Mouse (Mus musculus): ENCODE results near the gene Postn. TPM values are rescaled to one million over a fixed set of nuclear protein-coding genes. Genes with fewer than 3 reads are reported as not detected.

Postn gene
- 100 to 1,000 TPM; 455 to 513 TPM for total RNA-seq (2021)

- intact Hi-C loops (cut with DNase I), result loop anchor here (5.0 kb wide), 2 partner anchors 76 to 116 kb away; no protein-coding TSS in a partner anchor
- peak; percentile 71 to 76 for DNase-seq
Observed at GRCm38 (mm10) chr3:54360897-54361296, at the start of gene Postn. TSS of gene Postn (plus strand) at chr3:54361109.

- DNase-seq, result peak; percentile 10 to 36
- intact Hi-C loops (cut with DNase I), result loop anchor here (2.0 to 10.0 kb wide), 3 partner anchors 159 to 577 kb away; partner anchors contain the start of genes Trpc4 and Ufm1
Observed at GRCm38 (mm10) chr3:54314055-54314454, 46.9 kb upstream of the Postn start.

- DNase-seq, result peak; percentile 79 to 88
- intact Hi-C loops (cut with DNase I), result loop anchor here (1.0 to 10.0 kb wide), 3 partner anchors 320 to 462 kb away; no protein-coding TSS in a partner anchor
Observed at GRCm38 (mm10) chr3:54352891-54353652, 7.8 kb upstream of the Postn start.

GRCm38 (mm10) chr3:54357561-54357960 lies 3.3 kb upstream of the Postn start:
- intact Hi-C loops (cut with DNase I), result loop anchor here (1.0 to 10.0 kb wide), 2 partner anchors 315 to 457 kb away; no protein-coding TSS in a partner anchor
- peak in 1 of 2 experiments; percentile 36 for DNase-seq

GRCm38 (mm10) chr3:54358463-54359189 lies 2.3 kb upstream of the Postn start:
- peak; percentile 70 to 72 for DNase-seq
- intact Hi-C loops (cut with DNase I), result loop anchor here (10.0 kb wide), 1 partner anchor 456 kb away; no protein-coding TSS in a partner anchor

- no peak for DNase-seq
- intact Hi-C loops (cut with DNase I), result loop anchor here (5.0 kb wide), 2 partner anchors 76 to 116 kb away; no protein-coding TSS in a partner anchor
Observed at GRCm38 (mm10) chr3:54361656-54362055, 747 bp downstream of the Postn start.

GRCm38 (mm10) chr3:54371015-54371414 lies 10.1 kb downstream of the Postn start:
- intact Hi-C loops (cut with DNase I), result no loop called here
- peak; percentile 32 to 40 for DNase-seq

GRCm38 (mm10) chr3:54372625-54373024 lies 11.7 kb downstream of the Postn start:
- intact Hi-C loops (cut with DNase I), result no loop called here
- no peak for DNase-seq

GRCm38 (mm10) chr3:54376014-54376413 lies 15.1 kb downstream of the Postn start:
- DNase-seq, result no peak
- intact Hi-C loops (cut with DNase I), result no loop called here

GRCm38 (mm10) chr3:54377647-54378046 lies 16.7 kb downstream of the Postn start:
- DNase-seq, result no peak
- intact Hi-C loops (cut with DNase I), result no loop called here

GRCm38 (mm10) chr3:54378135-54378534 lies 17.2 kb downstream of the Postn start:
- intact Hi-C loops (cut with DNase I), result no loop called here
- DNase-seq, result no peak

GRCm38 (mm10) chr3:54379981-54380380 lies 19.1 kb downstream of the Postn start:
- intact Hi-C loops (cut with DNase I), result no loop called here
- no peak for DNase-seq

GRCm38 (mm10) chr3:54399321-54399720 lies 38.4 kb downstream of the Postn start:
- intact Hi-C loops (cut with DNase I), result no loop called here

GRCm38 (mm10) chr3:54399911-54400310 lies 39.0 kb downstream of the Postn start:
- no peak for DNase-seq
- intact Hi-C loops (cut with DNase I), result no loop called here

More at GRCm38 (mm10) chr3:54399321-54399720, 38.4 kb downstream of the Postn start:
- DNase-seq, result no peak

- intact Hi-C loops (cut with DNase I), result no loop called here
- DNase-seq, result peak; percentile 19 to 30
Observed at GRCm38 (mm10) chr3:54400617-54401016, 39.7 kb downstream of the Postn start.

GRCm38 (mm10) chr3:54401706-54402105 lies 40.8 kb downstream of the Postn start:
- intact Hi-C loops (cut with DNase I), result no loop called here
- no peak for DNase-seq

- intact Hi-C loops (cut with DNase I), result no loop called here
- no peak for DNase-seq
Observed at GRCm38 (mm10) chr3:54403791-54404190, 42.9 kb downstream of the Postn start.

- intact Hi-C loops (cut with DNase I), result no loop called here
- no peak for DNase-seq
Observed at GRCm38 (mm10) chr3:54406567-54406966, 45.7 kb downstream of the Postn start.

- intact Hi-C loops (cut with DNase I), result no loop called here
- peak; percentile 55 to 69 for DNase-seq
Observed at GRCm38 (mm10) chr3:54411052-54411451, 50.1 kb downstream of the Postn start.

GRCm38 (mm10) chr3:54412885-54413583 lies 52.1 kb downstream of the Postn start:
- DNase-seq, result no peak
- intact Hi-C loops (cut with DNase I), result no loop called here

- no peak for DNase-seq
- intact Hi-C loops (cut with DNase I), result no loop called here
Observed at GRCm38 (mm10) chr3:54413584-54413897, 52.6 kb downstream of the Postn start.
